Mouse (Mus musculus): ENCODE measurements around the gene Lrrc8b.

The Lrrc8b gene

DNA sequence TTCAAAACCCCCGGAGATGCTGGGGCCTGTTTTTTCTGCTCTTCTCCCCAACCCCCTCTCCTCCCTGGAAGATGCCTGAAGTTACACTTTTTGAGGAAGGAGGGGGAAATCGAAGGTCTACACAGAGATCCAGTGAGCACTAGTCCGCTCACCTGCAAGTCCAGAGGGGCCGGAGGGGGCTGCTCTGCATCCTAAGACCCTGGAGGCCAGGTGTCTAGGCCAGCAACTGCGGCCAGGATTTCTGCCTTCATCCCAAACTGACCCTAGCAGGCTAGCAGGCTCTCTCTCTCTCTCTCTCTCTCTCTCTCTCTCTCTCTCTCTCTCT, 104.4 kb downstream of the Lrrc8b start:
- DNase-seq, result no peak

DNA sequence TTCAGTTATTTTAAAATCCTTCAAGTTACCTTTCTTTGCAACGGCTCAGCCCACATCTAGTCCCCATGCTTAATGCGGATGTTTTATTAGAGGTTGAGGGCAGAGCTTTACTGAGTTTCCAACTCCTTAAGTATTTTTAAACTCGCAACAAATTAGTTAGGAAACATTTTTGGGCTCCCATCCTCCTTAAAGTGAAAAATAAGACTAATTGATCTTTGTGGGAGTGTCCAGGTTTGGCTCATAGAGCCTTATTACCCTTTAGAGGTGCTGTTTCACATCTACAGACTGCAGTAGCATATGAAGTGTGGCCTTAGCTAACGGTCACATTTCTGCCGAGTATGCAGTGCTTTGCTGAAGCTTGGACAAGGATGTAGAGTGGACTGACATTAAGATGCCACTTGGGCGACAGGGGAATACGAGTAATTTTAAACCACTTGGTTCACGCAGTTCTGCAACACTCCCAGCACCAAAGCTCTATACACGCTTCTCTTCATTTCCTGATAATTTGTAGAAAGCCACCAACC, 104.9 kb downstream of the Lrrc8b start:
- DNase-seq, result no peak

DNA sequence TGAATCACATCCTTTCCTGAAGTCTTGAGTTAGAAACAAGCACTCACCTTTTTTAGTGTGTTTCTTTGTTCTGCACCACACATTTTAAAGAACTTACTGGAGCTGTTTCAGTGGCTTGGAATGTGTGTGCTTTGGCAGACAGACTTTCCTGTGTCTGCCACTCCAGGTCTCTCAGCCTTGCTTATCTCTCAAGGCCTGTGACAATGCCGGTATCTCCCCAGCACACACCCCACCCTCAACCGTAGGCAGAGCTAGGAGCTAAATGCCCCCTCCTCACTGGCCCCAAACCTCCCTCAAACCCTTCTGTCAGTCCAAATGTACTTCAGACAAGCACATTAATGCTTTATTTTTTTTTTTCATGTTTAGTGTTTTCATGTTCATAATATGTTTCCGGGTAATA, 107.9 kb downstream of the Lrrc8b start:
- no peak for DNase-seq

DNA sequence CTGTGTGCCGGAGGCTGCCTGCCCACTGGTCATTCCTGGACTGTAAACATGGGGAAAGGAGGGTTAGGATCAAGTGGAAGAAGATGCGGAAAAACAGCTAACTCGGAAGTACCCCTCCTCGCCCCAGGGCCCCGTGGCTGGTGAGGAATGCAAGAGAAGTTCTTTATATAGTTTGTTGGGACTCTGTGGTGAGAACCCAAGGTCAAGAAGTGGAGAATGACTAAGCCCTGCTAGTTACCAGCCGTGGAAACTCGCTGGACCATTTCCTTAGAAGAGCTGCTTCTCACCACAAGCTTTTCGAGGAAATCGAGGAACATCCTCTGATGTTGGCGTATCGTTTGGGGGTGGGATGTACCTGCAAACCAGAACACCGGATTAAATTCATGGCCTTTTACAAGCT, 109.4 kb downstream of the Lrrc8b start:
- no peak for DNase-seq

DNA sequence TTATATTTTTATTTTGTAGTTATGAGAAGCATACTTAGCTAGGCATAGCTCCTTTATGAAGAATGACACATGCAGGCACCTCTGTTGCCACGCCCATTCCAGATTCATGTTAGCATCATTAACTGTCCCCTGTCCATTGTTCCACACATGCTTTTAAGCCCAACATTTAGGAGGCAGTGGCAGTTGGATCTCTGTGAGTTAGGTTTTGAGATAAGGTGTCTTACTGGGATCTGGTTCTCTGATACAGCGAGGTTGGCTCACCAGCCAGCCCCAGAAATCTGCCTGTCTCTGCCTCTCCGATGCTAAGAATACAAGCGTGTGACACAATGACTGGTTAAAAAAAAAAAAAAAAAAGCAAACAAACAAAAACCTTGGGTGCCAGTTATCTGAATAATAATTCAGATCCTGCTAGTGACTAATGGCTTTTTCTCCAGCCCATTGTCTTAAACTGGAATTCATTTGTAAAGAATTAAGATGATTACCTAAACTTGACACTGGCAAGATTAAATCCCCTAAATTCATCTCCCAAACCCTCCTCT, 110.6 kb downstream of the Lrrc8b start:
- DNase-seq, result no peak

DNA sequence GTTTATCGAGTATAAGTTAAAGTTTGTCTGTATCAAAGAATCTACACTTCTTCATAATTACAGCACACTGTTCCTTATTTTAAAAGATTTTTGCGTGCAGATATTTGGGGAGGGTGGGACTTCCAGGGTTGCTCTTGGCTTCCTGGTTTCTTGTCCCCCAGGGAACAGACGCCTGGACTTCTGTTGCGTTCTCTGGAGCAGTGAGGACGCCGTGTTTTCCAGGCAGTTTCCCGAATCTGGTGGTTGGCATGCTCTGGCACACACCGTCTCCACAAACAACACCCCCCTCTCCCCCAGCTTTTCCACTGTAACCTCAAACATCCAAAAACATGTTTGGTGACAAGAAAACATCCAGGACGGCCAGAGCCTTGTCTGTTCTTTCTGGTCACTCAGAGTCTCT, 111.2 kb downstream of the Lrrc8b start:
- no peak for DNase-seq

DNA sequence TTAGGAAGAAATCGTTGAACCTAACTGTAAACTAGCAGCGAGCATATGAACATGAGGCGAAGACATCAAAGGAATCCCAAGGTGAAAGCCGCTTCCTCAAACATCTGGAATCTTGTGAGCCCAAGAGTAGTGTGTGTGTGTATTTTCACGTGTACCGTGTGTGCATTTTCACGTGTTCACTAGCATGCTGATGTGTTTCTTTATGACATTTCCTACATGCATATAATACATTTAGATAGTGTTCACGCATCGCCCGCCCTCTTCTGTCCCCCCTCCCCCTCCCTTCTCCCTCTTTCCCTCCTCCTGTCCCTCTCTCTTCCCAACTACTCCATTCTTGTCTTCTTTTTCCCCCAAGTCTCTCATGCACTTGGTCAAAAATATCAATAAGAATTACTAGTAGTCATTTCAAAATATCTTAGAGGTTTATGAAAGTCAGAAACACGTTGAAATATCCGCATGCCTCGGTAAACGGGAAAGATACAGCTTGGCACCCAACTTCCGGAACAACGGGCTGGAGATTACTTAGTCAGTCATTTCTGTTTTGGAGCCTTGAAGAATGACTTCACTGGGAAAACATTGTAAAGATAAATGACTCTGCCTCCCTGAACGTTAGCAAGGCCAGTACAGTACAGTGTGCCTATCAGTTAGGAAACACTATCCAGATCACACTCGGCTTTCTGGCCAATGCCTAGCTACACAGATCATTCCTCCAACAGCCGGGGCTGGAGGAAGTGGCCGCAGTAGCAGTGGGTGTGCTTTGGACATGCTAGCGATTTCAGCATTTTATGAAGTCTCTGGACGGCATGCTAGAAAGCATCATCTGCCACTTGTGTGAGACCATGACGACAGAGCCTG, 112.1 kb downstream of the Lrrc8b start:
- no peak for DNase-seq

DNA sequence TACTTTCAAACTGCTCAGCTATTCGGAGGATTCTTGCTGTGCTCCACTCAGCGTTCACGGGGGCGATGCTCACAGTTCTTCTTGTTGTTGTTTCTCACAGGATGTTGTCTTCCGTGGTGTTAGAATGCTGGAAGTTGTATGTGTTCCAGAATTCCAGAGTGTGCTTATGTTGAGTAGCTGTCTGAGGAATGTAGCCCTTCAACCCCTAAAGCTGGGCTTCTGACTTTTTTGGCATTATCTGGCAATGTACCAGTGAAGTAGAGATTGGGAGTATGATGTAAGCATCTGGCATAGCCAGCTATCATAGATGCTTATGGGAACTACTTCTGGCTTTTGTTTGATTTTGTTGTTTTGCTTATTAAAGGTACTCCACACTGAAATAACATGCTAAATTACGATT, 115.0 kb downstream of the Lrrc8b start:
- no peak for DNase-seq

DNA sequence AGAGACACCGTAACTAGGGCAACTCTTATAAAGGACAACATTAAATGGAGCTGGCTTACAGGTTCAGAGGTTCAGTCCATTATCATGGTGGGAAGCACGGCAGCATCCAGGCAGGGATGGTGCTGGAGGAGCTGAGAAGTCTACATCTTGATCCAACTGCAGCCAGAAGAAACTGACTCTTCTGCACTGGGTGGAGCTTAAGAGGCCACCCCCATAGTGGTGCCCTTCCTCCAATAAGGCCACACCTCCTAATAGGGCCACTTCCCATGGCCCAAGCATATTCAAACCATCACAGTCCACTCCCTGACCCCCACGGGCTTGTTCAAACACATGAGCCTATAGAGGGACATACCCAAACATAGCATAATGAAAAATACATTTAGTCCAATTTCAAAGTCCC, 119.6 kb downstream of the Lrrc8b start:
- no peak for DNase-seq

DNA sequence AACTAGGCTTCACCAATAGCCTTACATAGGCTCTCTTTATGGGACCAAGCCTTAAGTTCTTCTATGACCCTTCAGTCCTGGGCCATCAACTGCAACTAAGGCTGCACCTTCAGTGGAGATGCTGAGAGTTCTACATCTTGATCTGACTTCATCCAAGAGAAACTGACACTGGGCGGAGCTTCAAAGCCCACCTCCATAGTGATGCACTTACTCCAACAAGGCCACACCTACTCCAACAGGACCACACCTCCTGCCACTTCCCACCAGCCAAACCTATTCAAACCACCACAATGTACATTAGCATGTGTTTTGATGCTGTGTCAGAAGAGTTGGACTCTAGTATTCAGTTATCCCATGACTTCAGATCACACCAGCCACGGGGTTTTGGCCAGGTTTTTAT, 120.6 kb downstream of the Lrrc8b start:
- no peak for DNase-seq

DNA sequence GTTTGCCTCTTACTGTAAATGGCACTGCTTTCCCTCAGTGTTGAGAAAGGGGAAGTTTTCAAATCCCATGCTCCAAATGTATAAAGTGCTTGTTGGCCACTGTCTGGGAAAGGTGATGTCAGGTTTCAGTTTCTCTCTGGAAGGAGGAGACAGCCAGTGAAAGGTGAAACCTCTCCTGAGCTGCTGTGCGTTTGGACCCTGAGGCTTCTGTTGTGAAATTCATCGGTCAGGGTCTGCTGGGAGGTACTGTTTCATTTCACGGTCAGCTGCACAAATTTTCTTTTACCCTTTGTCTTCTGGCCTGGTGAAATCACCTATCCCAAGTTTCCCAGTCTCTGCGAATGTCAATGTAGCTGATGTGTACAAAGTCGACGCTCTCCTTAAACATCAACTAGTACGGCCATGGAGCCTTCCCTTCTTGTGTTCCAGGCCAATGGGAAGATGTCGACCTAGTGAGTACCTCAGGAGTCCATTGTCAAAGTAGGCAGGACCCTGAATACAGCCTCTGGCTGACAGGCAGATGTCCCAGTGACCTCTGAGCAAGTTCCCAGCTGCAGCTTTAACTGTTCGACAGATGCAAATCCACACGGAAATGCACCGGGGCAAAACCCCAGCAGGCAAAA, 121.6 kb downstream of the Lrrc8b start:
- DNase-seq, result no peak
